Mouse (Mus musculus): Measurements from ENCODE around the gene Plxnb1.

DNA sequence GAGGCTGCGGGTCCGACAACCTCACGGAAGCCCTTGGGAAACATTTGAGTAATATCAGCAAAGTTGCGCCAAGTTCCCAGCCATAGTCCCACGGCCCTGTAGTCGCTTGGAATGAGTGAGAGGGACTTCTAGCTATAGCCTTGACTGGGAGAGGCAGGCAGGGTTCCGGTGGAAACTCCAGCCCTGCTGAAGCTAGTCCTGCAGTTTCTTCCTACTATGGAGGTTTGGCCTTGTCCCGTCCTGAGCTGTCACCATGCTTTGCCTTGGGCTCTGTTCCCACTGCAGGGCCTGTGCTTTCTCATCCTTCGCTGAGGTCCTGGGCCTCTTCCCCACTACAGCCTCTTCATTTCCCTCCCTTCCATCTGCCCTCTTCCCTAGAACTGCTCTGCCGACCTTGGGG is 21.0 kb downstream of the Plxnb1 start:
- TF ChIP-seq CTCF (IDR thresholded peaks at IDR 0.05; ENCODE audit: insufficient read depth, low read depth, low read length) (no peak), POLR2A (IDR thresholded peaks at IDR 0.05; ENCODE audit: insufficient read depth, low read depth, low read length) (no peak)
